Mouse (Mus musculus) mouse embryonic stem cell (cell line): ENCODE data around the gene Gsto2.
"Not testable (repeated sequence)": the region's sequence is repeated elsewhere in the genome, so short reads cannot be mapped to it uniquely, and the experiment has no call there.

Experiments
- in situ Hi-C, 2 experiments: fragments of 300-500 bp; cut with MboI; formaldehyde crosslinking; loops; 1 replicate in 1 of 2; 3 replicates in 1 of 2; pipeline ENCODE4 v1.14.3; 2019 to 2020; ENCODE audit warnings: low sequenced_read_pairs in 2 of 2, low pct_unique_long_range_greater_than_20kb in 1 of 2, mixed read lengths in 1 of 2; ENCODE audit not compliant: unreplicated experiment in 1 of 2

The Gsto2 gene

DNA sequence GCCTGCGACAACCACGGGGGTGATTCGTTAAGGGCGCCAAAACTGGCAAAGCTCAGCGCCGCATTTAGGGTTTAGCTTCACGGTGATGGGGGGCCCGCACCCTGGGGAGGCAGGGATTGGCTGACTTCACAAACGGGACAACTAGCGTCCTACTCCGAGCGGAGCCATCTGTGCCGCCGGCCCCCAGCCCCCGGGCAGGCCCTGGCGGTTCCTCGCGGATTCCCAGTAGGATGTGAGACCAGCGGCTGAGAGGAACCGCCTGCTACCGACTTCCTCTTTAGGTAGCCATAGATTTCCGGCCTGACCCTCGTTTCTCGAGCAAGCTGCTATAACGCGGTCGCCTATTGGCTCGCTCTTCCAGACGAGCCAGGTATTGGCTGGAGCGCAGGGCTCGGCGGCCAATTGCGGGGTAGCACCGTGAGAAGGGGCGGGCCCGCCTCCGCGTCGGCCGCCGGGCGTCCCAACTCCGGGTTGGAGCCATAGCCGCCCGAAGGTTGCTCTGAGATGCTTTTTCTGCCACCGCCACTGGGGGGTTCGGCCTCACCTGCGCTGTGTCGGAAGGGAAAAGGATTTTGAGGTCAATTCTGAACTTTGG is at the start of gene Gsto2:
Gene Gsto2 (plus strand): TSS at position 182 of the 595 bp plus-strand sequence.
- in situ Hi-C loops: no loop called here

DNA sequence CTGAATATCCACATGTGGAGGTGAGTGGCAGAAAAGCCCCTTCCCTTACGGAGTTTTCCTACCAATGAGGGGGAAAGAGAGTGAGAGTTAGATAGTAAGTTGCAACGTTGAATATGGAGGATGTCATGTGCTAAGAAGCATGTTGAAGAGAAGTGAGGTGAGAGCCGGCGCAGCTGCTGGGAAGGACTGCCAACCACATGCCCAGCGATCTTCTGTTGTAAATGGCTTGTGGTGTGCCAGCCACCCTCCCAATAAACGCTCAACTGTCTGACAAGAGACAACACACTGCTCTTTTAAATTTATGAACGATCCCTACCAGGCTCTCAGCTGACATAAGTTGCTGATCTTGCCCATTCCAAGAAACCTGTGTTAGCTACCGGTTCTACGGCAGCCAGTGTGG is 47.6 kb upstream of the Gsto2 start:
- in situ Hi-C loops: loop anchor here in 1 of 2 experiments (25.0 kb wide), 1 partner anchor 305 kb away; no protein-coding TSS in a partner anchor

DNA sequence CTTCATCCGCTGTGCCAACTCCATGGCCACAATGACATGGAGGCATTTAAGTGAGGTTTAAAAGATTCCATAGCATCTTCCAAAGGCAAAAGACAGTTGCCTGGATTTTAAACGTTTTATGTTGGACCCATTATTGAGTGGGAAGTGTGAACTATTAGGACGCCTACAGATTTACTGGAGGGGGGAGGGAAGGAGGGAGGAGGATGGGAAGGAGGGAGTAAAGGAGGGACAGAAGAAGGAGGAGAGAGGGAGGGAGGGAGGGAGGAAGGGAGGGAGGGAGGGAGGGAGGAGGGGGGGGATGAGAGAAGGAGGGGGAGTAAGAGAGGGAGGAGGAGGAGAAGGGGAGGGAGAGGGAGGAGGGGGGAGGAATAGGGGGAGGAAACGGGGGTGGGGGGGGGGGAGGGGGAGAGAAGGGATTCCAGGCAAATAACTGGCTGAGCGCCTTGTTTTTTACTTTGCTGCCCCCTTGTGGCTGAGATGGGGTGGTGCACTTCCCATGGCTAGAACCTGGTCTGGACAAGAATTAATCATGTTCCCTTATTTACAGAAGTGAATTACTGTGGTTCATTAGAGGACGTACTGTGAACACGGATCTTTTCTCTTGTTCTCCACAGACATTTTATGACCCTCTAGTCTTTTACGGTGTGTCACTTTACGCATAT is 44.4 kb upstream of the Gsto2 start:
- in situ Hi-C loops: loop anchor here in 1 of 2 experiments (25.0 kb wide), 1 partner anchor 309 kb away; no protein-coding TSS in a partner anchor

DNA sequence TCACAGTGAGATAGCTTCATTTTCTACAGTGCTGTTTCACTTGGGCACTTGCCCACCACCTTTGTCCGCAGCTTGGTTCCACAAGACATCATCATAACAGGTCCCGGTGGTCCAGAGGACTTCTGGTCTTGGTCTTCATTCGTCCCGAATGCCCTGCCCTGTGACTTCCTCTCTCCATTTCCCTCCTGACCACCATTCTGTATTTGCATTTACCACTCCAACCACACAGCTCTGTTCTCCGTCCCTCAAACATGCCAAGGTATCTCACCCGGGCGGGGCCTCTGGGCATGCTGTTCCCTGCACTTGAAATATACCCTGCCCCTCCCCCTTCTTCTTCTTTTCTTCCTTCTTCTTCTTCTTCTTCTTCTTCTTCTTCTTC is 43.9 kb upstream of the Gsto2 start:
- in situ Hi-C loops: loop anchor here in 1 of 2 experiments (25.0 kb wide), 1 partner anchor 309 kb away; no protein-coding TSS in a partner anchor

DNA sequence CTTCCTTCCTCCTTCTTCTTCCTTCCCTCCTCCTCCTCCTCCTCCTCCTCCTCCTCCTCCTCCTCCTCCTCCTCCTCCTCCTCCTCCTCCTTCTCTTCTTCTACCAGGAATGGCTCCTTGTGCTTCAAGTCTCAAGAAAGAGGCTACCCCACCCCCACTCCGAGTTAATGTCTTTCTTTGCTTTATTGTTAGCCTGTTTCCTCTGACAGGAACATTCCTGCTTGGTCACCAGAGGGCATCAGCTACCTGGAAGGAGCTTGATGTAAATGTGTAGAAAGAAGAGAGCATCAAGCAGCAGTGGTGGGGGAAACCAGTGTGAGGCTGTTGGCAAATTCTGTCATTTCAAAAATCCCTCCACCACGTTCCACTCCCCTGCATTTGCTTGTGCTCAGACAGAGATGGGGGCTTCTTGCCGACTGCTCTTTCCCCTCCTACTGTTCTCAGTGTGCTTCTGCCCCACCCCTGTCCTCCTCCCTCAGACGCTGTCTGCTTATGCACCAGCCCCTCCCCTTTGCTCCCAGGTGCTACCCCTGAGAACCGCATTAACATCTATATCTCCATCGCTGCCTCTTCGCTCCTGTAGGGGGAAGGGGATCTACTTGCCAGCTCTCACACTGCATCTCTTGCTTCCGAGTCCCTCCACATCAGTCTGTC is 43.1 kb upstream of the Gsto2 start:
- in situ Hi-C loops: loop anchor here in 1 of 2 experiments (25.0 kb wide), 1 partner anchor 310 kb away; no protein-coding TSS in a partner anchor

DNA sequence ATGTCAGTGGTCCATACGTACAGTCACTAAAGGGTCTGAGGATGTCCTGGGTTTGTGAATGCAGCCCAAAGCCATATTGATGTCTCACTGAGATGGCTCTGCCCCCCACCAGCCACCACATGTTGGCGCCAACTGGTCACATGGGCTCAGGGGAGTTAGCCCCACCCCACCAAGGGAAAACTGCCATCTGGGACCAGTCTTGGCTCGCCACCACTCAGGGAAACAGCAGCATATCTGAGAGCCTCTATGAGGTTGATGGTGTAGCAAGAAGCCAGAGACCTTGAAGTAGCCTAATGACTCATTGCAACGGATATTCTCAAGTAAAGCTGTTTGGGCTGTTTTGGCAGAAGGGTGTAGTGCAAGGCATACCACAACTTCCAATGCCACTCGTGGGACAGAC is 41.3 kb upstream of the Gsto2 start:
- in situ Hi-C loops: loop anchor here in 1 of 2 experiments (25.0 kb wide), 1 partner anchor 312 kb away; no protein-coding TSS in a partner anchor

DNA sequence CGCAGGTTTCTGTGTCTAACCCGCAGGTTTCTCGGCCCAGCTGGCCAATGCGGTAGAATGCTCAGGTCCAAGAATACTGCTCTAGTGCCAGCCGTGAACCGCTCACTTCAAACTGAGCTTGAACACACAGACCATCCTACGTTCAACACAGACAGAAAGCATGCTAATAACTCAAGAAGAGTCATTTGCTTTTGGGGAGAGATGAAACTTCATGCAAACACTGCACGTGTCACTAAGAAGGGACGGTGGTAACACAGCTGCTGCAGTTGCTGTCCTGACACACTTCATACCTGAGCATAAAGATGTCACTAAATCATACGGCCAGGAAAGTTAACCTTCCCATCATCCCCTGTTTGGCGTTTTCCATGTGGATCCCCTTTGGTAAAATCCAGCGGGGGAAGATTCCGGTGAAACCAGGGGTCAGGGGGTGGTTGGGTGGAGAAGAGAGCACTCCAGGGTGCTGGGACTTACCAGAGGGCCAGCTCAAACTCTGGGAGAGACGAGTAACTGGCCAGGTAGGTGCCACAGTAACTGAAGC is 35.4 kb upstream of the Gsto2 start:
- in situ Hi-C loops: loop anchor here in 1 of 2 experiments (25.0 kb wide), 1 partner anchor 468 kb away; no protein-coding TSS in a partner anchor

DNA sequence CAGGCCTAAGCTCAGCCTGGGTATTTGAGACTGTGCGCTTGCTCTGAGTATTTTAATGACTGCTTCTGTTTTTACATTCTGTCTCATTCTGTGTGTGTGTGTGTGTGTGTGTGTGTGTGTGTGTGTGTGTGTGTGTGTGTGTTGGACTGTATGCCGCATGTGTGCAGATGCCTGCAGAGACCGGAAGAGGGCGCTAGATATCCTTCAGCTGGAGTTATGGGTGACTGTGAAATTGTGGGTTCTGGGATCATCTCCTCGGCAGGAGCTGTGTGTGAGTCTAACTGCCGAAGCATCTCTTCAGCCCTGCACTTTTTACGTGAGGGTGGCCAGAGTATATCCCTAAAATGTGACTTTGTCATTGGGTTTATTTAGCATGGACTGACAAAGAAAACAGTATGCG is 34.2 kb upstream of the Gsto2 start:
- in situ Hi-C loops: loop anchor here in 1 of 2 experiments (25.0 kb wide), 1 partner anchor 469 kb away; no protein-coding TSS in a partner anchor

DNA sequence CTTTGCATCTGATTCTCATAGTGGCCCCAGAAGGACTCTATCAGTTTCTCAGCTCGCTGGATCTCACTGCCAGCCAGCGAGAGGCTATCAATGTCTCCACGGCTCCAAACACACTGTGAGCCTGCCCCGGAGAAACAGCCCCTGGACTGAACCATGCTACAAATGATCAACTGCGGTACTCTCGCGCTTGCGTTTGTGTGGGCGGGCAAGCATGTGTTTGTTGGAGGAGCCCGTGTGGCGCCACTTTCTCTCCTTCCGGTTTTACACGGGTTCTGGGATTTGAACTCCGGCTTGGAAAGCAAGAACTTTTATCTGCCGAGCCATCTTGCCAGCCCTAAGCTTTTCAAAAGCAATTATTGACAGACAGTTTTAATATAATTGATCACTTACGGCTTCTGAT is 33.0 kb upstream of the Gsto2 start:
- in situ Hi-C loops: loop anchor here in 1 of 2 experiments (25.0 kb wide), 1 partner anchor 470 kb away; no protein-coding TSS in a partner anchor

DNA sequence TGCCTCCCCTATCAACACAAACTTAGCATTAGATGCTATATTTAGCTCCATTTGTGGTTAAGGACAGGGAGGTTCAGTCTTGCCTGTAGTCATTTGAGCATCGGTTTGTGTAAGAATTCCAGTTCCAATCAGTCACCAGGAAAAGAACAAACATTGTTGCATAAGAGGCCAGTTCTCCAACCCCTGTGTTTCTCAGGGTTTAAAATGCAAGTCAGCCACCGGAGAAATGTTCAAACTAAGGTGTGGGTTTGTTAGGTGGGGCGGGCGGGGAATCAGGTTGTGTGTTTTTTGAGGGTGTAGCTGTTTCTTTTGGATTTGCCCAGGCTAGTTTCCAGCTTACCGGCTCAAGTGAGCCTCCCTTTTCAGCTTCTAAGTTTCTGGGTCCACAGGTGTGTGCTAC is 30.7 kb upstream of the Gsto2 start:
- in situ Hi-C loops: loop anchor here in 1 of 2 experiments (25.0 kb wide), 1 partner anchor 472 kb away; no protein-coding TSS in a partner anchor

DNA sequence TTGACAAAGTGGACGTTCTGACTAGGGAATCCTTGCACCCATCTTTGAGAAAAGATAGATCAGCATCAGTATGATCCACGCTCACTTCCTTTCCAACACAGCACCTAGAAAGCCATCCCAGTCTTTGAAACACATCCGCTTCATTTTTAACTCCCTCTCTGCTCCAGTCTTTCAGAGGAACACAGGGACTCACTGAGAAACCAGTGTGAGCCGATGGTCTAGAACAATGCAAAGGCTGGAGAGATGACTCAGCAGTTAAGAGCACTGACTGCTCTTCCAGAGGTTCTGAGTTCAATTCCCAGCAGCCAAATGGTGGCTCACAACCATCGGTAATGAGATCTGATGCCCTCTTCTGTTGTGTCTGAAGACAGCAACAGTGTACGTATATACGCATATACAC is 29.6 kb upstream of the Gsto2 start:
- in situ Hi-C loops: loop anchor here in 1 of 2 experiments (25.0 kb wide), 1 partner anchor 473 kb away; no protein-coding TSS in a partner anchor

DNA sequence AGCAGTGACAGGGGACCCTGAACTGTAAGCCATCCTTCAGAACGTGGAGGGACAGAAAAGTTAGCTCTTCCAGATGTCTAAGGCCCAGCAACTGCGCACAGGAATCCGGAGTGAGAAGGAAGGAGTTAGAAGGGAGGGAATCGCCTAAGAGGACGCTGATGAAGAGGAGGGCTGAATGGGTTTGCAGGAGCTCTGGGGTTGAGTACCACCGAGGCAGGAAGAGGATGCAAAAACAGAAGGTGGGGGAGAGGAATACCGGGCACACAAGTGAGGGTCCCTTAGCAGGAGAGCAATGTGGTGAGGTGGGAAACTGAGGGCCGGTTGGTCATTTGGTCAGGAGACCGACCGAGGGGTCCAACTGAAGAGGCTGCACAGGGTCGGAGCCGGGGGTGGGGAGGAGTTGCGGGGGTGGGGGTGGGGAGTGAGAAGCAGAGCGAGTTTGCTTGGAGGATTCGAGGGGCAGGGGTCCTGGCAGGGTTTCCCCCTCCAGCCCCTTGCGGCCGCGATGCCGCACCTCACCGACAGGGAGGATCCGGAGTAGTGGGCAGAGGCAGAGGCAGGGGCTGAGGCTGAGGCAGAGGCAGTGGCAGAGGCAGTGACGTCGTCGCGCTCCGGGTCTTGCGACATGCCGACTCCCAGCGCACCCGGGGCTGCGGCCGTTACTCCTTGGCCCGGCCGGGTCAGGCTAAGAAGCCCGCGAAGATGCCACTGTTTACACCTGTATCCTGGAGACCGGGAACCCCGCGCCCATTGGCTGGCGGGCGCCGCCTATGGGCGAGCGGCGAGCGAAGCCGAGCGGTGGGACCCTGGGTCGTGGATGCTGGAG is 28.4 kb upstream of the Gsto2 start:
- in situ Hi-C loops: loop anchor here in 1 of 2 experiments (25.0 kb wide), 1 partner anchor 475 kb away; no protein-coding TSS in a partner anchor

DNA sequence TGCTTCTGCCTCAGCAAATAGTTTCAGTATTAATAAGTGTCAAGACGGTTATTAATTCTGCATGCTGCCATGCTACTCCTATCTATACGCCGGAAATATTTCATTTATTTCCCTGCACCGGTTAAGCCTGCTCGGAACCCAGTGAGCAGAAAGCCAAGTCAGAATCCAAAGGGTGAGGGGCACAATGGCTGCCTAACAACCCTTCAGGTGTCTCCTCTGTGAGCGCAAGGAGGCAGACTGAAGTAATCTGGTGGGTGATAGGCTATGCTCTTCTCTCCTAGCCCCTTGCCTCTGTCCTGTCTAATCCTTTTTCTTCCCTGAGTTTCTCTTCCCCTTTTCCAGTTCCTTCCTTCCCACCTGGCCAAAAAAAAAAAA is 27.8 kb upstream of the Gsto2 start:
- in situ Hi-C loops: loop anchor here in 1 of 2 experiments (25.0 kb wide), 1 partner anchor 475 kb away; no protein-coding TSS in a partner anchor

DNA sequence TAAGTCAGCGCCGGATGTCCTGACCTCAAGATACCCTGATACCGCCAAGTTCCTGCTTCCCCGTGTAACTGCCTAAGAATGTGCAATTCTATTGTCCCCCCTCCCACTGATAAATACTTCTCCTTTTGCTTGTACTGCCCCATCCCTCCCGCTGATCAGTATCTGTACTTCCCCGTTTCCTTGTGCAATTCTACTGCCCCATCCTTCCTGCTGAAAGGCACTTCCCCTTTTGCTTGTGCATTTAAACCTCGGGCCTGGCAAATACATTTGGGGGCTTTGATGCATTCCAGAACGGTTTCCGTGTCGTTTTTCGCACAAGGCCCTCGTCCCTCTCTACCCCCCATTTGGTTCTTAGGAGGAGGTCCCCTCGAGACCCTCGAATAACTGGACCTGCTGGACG is 24.1 kb upstream of the Gsto2 start:
- in situ Hi-C loops: loop anchor here in 1 of 2 experiments (25.0 kb wide), 1 partner anchor 479 kb away; no protein-coding TSS in a partner anchor

DNA sequence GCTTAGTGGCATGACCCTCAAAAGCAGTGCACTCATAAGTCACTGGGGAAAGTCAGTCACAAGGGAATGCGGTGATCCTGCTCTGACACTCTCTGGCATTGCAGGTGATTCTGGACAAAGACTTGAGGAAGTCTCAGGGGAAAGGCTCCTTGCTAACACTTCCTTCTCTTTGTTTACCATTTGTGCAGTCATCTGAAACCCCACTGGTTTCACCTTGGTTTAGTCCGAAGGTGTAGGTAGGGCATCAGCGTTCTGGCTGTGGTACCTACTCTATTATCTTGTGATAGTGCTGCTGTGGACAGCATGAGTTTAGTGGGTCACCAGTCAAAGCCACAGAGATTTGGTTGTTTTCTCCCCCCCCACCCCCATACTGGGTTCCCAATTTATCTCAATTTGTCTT is 15.6 kb upstream of the Gsto2 start:
- in situ Hi-C loops: loop anchor here in 1 of 2 experiments (25.0 kb wide), 1 partner anchor 487 kb away; no protein-coding TSS in a partner anchor

DNA sequence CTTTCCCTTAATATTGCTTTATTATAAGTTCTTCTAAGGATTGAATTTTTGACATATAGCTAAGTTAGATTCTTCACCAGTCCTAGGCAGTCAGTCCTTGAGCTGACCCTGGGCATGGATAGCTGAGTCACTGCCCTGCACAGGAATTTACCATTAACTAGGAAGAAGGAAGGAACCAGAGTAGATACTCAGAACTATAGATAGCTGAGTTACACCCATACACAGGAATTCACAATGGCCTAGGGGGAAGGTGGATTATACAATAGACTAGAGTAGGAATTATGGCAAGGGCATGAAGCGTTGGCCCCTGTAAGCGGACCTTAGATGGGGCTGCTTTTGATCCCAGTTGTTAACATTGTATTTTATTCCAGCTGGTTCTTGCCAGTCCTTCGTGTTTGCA is 13.2 kb upstream of the Gsto2 start:
- in situ Hi-C loops: not testable (repeated sequence)

DNA sequence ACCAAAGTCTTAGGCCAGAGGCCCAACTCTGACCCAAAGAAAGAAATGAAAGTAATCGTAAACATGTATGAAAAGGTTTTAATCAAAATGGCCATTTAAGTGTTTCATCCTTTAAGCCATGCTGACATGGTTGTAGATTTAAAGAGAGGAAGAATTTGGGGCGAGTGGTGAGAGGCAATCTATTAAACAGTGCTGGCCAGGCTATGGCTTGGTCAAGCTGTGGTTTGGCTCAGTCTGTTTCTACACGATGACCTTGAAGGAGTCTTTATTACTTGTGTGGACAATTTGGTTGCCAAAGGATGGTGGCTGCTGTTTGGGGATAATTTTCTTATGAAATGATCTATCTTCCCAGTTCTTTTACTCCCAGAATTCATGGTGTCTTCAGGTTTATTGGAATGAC is 12.3 kb upstream of the Gsto2 start:
- in situ Hi-C loops: no loop called here
